Mouse (Mus musculus): ENCODE data around the gene Zfand3. TPM values are rescaled to one million over a fixed set of nuclear protein-coding genes. Genes with fewer than 3 reads are reported as not detected.
A peak's percentile ranks its signal among the peaks of the same experiment; 100 is the strongest.

Gene Zfand3
- polyA plus RNA-seq, 1 experiment from 2014 or later = 61.7 TPM

GRCm38 (mm10) chr17:29979020-29979419 is 25.5 kb upstream of the Zfand3 start:
- ATAC-seq (ENCODE audit: low FRiP score) = no peak
- no peaks in the 10 kb centered on the region for H3K9me3 ChIP-seq (ENCODE audit: control insufficient read depth, low read length)
- no peak overlapping the region for H3K4me3 ChIP-seq (ENCODE audit: low read depth, low read length)
- H3K4me1 ChIP-seq (replicated peaks; ENCODE audit: control insufficient read depth, insufficient read depth, low read length) = no peaks in the 10 kb centered on the region
- 76% methylated on average over 4 of the region's 4 CpGs for WGBS
- DNase-seq (ENCODE audit: low spot score) = no peak
- H3K36me3 ChIP-seq (ENCODE audit: control insufficient read depth, insufficient read depth, low read length) = no peaks in the 10 kb centered on the region
- H3K27me3 ChIP-seq (ENCODE audit: control insufficient read depth, insufficient read depth, low read length) = no peaks in the 10 kb centered on the region
- H3K9ac ChIP-seq (ENCODE audit: low read depth, low read length) = no peak overlapping the region
- no peak overlapping the region for H3K4me2 ChIP-seq (replicated peaks; ENCODE audit: low read depth, low read length)
- H3K27ac ChIP-seq (ENCODE audit: low read depth, low read length) = no peak overlapping the region

GRCm38 (mm10) chr17:29979841-29980240 is 24.7 kb upstream of the Zfand3 start:
- ATAC-seq (ENCODE audit: low FRiP score) = no peak
- no peak for DNase-seq (ENCODE audit: low spot score)
- H3K4me3 ChIP-seq (ENCODE audit: low read depth, low read length) = no peak overlapping the region
- H3K9ac ChIP-seq (ENCODE audit: low read depth, low read length) = no peak overlapping the region
- 88% methylated on average over 7 of the region's 7 CpGs for WGBS
- H3K27me3 ChIP-seq (ENCODE audit: control insufficient read depth, insufficient read depth, low read length) = no peaks in the 10 kb centered on the region
- no peak overlapping the region for H3K27ac ChIP-seq (ENCODE audit: low read depth, low read length)
- no peak overlapping the region for H3K4me2 ChIP-seq (replicated peaks; ENCODE audit: low read depth, low read length)
- H3K36me3 ChIP-seq (ENCODE audit: control insufficient read depth, insufficient read depth, low read length) = no peaks in the 10 kb centered on the region
- no peaks in the 10 kb centered on the region for H3K9me3 ChIP-seq (ENCODE audit: control insufficient read depth, low read length)
- no peaks in the 10 kb centered on the region for H3K4me1 ChIP-seq (replicated peaks; ENCODE audit: control insufficient read depth, insufficient read depth, low read length)

GRCm38 (mm10) chr17:29981568-29981967 is 23.0 kb upstream of the Zfand3 start:
- DNase-seq (ENCODE audit: low spot score) (peak; percentile 51), ATAC-seq (ENCODE audit: low FRiP score) (no peak)
- Histone ChIP-seq H3K36me3 (ENCODE audit: control insufficient read depth, insufficient read depth, low read length) (no peaks in the 10 kb centered on the region), H3K4me2 (replicated peaks; ENCODE audit: low read depth, low read length) (no peak overlapping the region), H3K9me3 (ENCODE audit: control insufficient read depth, low read length) (no peaks in the 10 kb centered on the region), H3K27me3 (ENCODE audit: control insufficient read depth, insufficient read depth, low read length) (no peaks in the 10 kb centered on the region), H3K4me1 (replicated peaks; ENCODE audit: control insufficient read depth, insufficient read depth, low read length) (no peaks in the 10 kb centered on the region), H3K9ac (ENCODE audit: low read depth, low read length) (no peak overlapping the region), H3K27ac (ENCODE audit: low read depth, low read length) (no peak overlapping the region), H3K4me3 (ENCODE audit: low read depth, low read length) (no peak overlapping the region)
- WGBS = 57% methylated on average over 8 of the region's 8 CpGs

DNA sequence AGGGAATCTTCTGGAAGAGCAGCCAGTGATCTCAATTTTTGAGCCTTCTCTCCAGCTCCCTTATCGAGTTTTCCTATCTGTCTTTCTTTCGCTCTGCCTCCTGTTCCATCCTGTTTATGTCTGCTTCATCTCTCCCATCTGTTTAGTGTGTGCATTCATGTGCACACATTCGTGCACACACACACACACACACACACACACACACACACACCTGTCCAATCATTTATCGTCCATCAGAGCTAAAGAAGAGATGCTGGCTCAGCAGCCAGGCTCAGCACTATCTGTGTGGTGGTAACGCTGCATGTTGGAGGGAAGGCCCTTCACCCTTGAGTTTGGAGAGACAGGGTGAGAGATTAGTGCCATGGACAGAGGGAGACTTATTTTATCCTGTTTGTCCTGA is 21.3 kb upstream of the Zfand3 start:
- Histone ChIP-seq H3K4me1 (replicated peaks; ENCODE audit: control insufficient read depth, insufficient read depth, low read length) (no peaks in the 10 kb centered on the region), H3K27me3 (ENCODE audit: control insufficient read depth, insufficient read depth, low read length) (no peaks in the 10 kb centered on the region), H3K36me3 (ENCODE audit: control insufficient read depth, insufficient read depth, low read length) (no peaks in the 10 kb centered on the region), H3K4me2 (replicated peaks; ENCODE audit: low read depth, low read length) (no peak overlapping the region), H3K4me3 (ENCODE audit: low read depth, low read length) (no peak overlapping the region), H3K9ac (ENCODE audit: low read depth, low read length) (no peak overlapping the region), H3K27ac (ENCODE audit: low read depth, low read length) (no peak overlapping the region), H3K9me3 (ENCODE audit: control insufficient read depth, low read length) (no peaks in the 10 kb centered on the region)
- ATAC-seq (ENCODE audit: low FRiP score) = no peak
- WGBS = 84% methylated on average over 5 of the region's 5 CpGs
- no peak for DNase-seq (ENCODE audit: low spot score)

DNA sequence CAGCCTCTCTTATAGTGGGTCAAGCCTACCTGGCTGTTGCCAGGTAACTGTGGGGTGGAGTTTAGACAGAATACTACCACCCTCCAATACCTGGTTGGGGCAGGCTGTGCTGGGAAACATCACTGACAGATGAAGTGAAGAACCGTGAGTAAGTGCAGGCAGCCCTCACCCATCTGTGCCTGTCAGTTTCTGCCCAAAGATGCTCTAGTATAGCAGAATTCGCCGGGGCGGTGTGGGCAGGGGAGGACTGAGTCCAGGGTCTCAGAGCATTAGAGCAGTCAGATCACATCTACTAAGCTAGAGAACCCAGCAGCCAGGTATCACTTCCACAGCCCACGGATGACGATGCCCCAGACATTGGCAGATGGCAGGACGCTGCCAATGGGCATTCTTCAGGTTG is 19.6 kb upstream of the Zfand3 start:
- no peak for DNase-seq (ENCODE audit: low spot score)
- Histone ChIP-seq H3K36me3 (ENCODE audit: control insufficient read depth, insufficient read depth, low read length) (no peaks in the 10 kb centered on the region), H3K4me2 (replicated peaks; ENCODE audit: low read depth, low read length) (no peak overlapping the region), H3K9ac (ENCODE audit: low read depth, low read length) (no peak overlapping the region), H3K4me3 (ENCODE audit: low read depth, low read length) (no peak overlapping the region), H3K27me3 (ENCODE audit: control insufficient read depth, insufficient read depth, low read length) (no peaks in the 10 kb centered on the region), H3K27ac (ENCODE audit: low read depth, low read length) (no peak overlapping the region), H3K4me1 (replicated peaks; ENCODE audit: control insufficient read depth, insufficient read depth, low read length) (no peaks in the 10 kb centered on the region), H3K9me3 (ENCODE audit: control insufficient read depth, low read length) (no peaks in the 10 kb centered on the region)
- WGBS = 89% methylated on average over 7 of the region's 7 CpGs
- ATAC-seq (ENCODE audit: low FRiP score) = no peak

- H3K9ac ChIP-seq (ENCODE audit: low read depth, low read length) = no peak overlapping the region
- no peaks in the 10 kb centered on the region for H3K4me1 ChIP-seq (replicated peaks; ENCODE audit: control insufficient read depth, insufficient read depth, low read length)
- no peak overlapping the region for H3K27ac ChIP-seq (ENCODE audit: low read depth, low read length)
- DNase-seq (ENCODE audit: low spot score) = no peak
- no peak overlapping the region for H3K4me2 ChIP-seq (replicated peaks; ENCODE audit: low read depth, low read length)
- no peak overlapping the region for H3K4me3 ChIP-seq (ENCODE audit: low read depth, low read length)
- H3K36me3 ChIP-seq (ENCODE audit: control insufficient read depth, insufficient read depth, low read length) = no peaks in the 10 kb centered on the region
- ATAC-seq (ENCODE audit: low FRiP score) = no peak
- no peaks in the 10 kb centered on the region for H3K27me3 ChIP-seq (ENCODE audit: control insufficient read depth, insufficient read depth, low read length)
- no peaks in the 10 kb centered on the region for H3K9me3 ChIP-seq (ENCODE audit: control insufficient read depth, low read length)
- 32% methylated on average over 3 of the region's 3 CpGs for WGBS
Measured at GRCm38 (mm10) chr17:29985534-29985933, 19.0 kb upstream of the Zfand3 start.

DNA sequence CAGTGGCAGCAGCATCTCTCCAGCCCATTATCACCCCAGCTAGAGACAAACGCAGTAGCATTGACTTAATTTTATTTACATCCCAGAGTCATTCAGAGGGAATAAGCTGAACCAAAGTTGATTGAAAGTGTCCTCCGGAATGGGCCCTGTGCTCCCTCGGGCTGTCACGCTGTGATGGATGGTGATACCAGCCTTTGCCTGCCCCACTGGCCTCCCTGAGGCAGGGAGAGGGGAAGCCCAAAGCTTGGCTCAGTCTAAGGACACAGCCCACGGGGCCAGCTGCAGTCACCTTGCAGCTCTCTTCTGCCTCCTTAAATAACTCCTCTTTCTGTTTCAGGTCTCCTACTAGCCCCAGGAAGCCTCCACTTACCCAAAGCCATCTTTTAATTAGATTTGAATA is 16.4 kb upstream of the Zfand3 start:
- H3K36me3 ChIP-seq (ENCODE audit: control insufficient read depth, insufficient read depth, low read length) = no peaks in the 10 kb centered on the region
- no peak overlapping the region for H3K4me2 ChIP-seq (replicated peaks; ENCODE audit: low read depth, low read length)
- no peak overlapping the region for H3K4me3 ChIP-seq (ENCODE audit: low read depth, low read length)
- 29% methylated on average over 5 of the region's 5 CpGs for whole genome bisulfite sequencing
- no peaks in the 10 kb centered on the region for H3K9me3 ChIP-seq (ENCODE audit: control insufficient read depth, low read length)
- no peak overlapping the region for H3K9ac ChIP-seq (ENCODE audit: low read depth, low read length)
- DNase-seq (ENCODE audit: low spot score) (no peak), ATAC-seq (ENCODE audit: low FRiP score) (no peak)
- H3K27ac ChIP-seq (ENCODE audit: low read depth, low read length) = no peak overlapping the region
- no peaks in the 10 kb centered on the region for H3K4me1 ChIP-seq (replicated peaks; ENCODE audit: control insufficient read depth, insufficient read depth, low read length)
- no peaks in the 10 kb centered on the region for H3K27me3 ChIP-seq (ENCODE audit: control insufficient read depth, insufficient read depth, low read length)

DNA sequence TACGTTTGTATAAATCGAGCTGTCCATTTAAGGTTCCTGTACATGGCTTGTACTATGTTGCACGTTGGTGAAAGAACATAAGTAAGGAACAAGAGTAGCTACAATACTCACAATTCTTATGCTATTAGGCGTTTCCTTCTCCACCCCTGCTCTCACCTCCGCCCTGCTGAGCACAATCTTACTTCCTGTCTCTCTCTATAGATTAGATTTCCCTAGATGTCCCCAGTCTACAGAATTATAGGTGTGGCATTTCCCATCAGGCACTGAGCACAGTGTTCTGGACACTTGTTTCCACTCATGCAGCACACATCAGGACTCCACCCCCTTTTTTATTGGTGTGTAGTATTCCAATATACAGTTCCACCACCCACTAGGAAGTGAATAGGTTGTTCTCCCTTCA is 14.9 kb upstream of the Zfand3 start:
- H3K27ac ChIP-seq (ENCODE audit: low read depth, low read length) = no peak overlapping the region
- no peak overlapping the region for H3K4me3 ChIP-seq (ENCODE audit: low read depth, low read length)
- no peak for DNase-seq (ENCODE audit: low spot score)
- H3K27me3 ChIP-seq (ENCODE audit: control insufficient read depth, insufficient read depth, low read length) = no peaks in the 10 kb centered on the region
- H3K36me3 ChIP-seq (ENCODE audit: control insufficient read depth, insufficient read depth, low read length) = no peaks in the 10 kb centered on the region
- ATAC-seq (ENCODE audit: low FRiP score) = no peak
- no peak overlapping the region for H3K4me2 ChIP-seq (replicated peaks; ENCODE audit: low read depth, low read length)
- 89% methylated on average over 5 of the region's 5 CpGs for WGBS
- H3K9ac ChIP-seq (ENCODE audit: low read depth, low read length) = no peak overlapping the region
- H3K9me3 ChIP-seq (ENCODE audit: control insufficient read depth, low read length) = no peaks in the 10 kb centered on the region
- no peaks in the 10 kb centered on the region for H3K4me1 ChIP-seq (replicated peaks; ENCODE audit: control insufficient read depth, insufficient read depth, low read length)

GRCm38 (mm10) chr17:29990136-29990535 is 14.4 kb upstream of the Zfand3 start:
- DNase-seq (ENCODE audit: low spot score) = no peak
- H3K27ac ChIP-seq (ENCODE audit: low read depth, low read length) = no peak overlapping the region
- WGBS = 95% methylated on average over 3 of the region's 3 CpGs
- no peaks in the 10 kb centered on the region for H3K4me1 ChIP-seq (replicated peaks; ENCODE audit: control insufficient read depth, insufficient read depth, low read length)
- no peak overlapping the region for H3K4me2 ChIP-seq (replicated peaks; ENCODE audit: low read depth, low read length)
- H3K4me3 ChIP-seq (ENCODE audit: low read depth, low read length) = no peak overlapping the region
- no peak for ATAC-seq (ENCODE audit: low FRiP score)
- no peaks in the 10 kb centered on the region for H3K9me3 ChIP-seq (ENCODE audit: control insufficient read depth, low read length)
- H3K36me3 ChIP-seq (ENCODE audit: control insufficient read depth, insufficient read depth, low read length) = no peaks in the 10 kb centered on the region
- no peaks in the 10 kb centered on the region for H3K27me3 ChIP-seq (ENCODE audit: control insufficient read depth, insufficient read depth, low read length)
- no peak overlapping the region for H3K9ac ChIP-seq (ENCODE audit: low read depth, low read length)

All from hindbrain, embryonic 11.5 days (tissue).